Mouse (Mus musculus): Measurements from ENCODE around the gene Rpia. TPM values are rescaled to one million over a fixed set of nuclear protein-coding genes. Genes with fewer than 3 reads are reported as not detected.

Rpia gene
- polyA plus RNA-seq, 1 experiment from 2014 or later, result 3.2 TPM

- H3K36me3 ChIP-seq (ENCODE audit: control insufficient read depth, insufficient read depth, low read length), result peaks cover 63% of the 10 kb centered on the region
- no peak overlapping the region for H3K4me3 ChIP-seq (replicated peaks; ENCODE audit: low read depth, low read length)
- ATAC-seq (ENCODE audit: low FRiP score, low TSS enrichment), result no peak
Observed at GRCm38 (mm10) chr6:70774372-70774771, 17.7 kb downstream of the Rpia start.

GRCm38 (mm10) chr6:70773769-70774168 lies 18.3 kb downstream of the Rpia start:
- WGBS, result 87% methylated on average over 5 of the region's 5 CpGs
- Histone ChIP-seq H3K4me2 (ENCODE audit: low read length) (no peak overlapping the region), H3K27ac (replicated peaks; ENCODE audit: low read depth, low read length) (no peak overlapping the region), H3K9ac (replicated peaks; ENCODE audit: low read length) (no peak overlapping the region), H3K4me3 (replicated peaks; ENCODE audit: low read depth, low read length) (no peak overlapping the region), H3K36me3 (ENCODE audit: control insufficient read depth, insufficient read depth, low read length) (peaks cover 64% of the 10 kb centered on the region), H3K4me1 (ENCODE audit: control insufficient read depth, insufficient read depth, low read length) (no peaks in the 10 kb centered on the region), H3K27me3 (ENCODE audit: control insufficient read depth, insufficient read depth, low read length) (no peaks in the 10 kb centered on the region), H3K9me3 (ENCODE audit: control insufficient read depth, low read length) (no peaks in the 10 kb centered on the region)
- ATAC-seq (ENCODE audit: low FRiP score, low TSS enrichment) (no peak), DNase-seq (no peak)

More at GRCm38 (mm10) chr6:70774372-70774771, 17.7 kb downstream of the Rpia start:
- Histone ChIP-seq H3K27me3 (ENCODE audit: control insufficient read depth, insufficient read depth, low read length) (no peaks in the 10 kb centered on the region), H3K4me2 (ENCODE audit: low read length) (no peak overlapping the region), H3K9me3 (ENCODE audit: control insufficient read depth, low read length) (no peaks in the 10 kb centered on the region), H3K27ac (replicated peaks; ENCODE audit: low read depth, low read length) (no peak overlapping the region), H3K4me1 (ENCODE audit: control insufficient read depth, insufficient read depth, low read length) (no peaks in the 10 kb centered on the region), H3K9ac (replicated peaks; ENCODE audit: low read length) (no peak overlapping the region)
- WGBS, result 47% methylated on average over 2 of the region's 2 CpGs
- no peak for DNase-seq

GRCm38 (mm10) chr6:70768769-70769168 lies 23.3 kb downstream of the Rpia start:
- 34% methylated on average over 6 of the region's 6 CpGs for WGBS
- no peak overlapping the region for H3K4me3 ChIP-seq (replicated peaks; ENCODE audit: low read depth, low read length)
- H3K27me3 ChIP-seq (ENCODE audit: control insufficient read depth, insufficient read depth, low read length), result no peaks in the 10 kb centered on the region
- H3K27ac ChIP-seq (replicated peaks; ENCODE audit: low read depth, low read length), result no peak overlapping the region
- H3K9me3 ChIP-seq (ENCODE audit: control insufficient read depth, low read length), result no peaks in the 10 kb centered on the region
- no peak overlapping the region for H3K4me2 ChIP-seq (ENCODE audit: low read length)
- peak; percentile 55; the same call in 1 of the 2 replicates for ATAC-seq (ENCODE audit: low FRiP score, low TSS enrichment)
- H3K9ac ChIP-seq (replicated peaks; ENCODE audit: low read length), result no peak overlapping the region
- H3K4me1 ChIP-seq (ENCODE audit: control insufficient read depth, insufficient read depth, low read length), result no peaks in the 10 kb centered on the region
- peak; percentile 89 for DNase-seq
- H3K36me3 ChIP-seq (ENCODE audit: control insufficient read depth, insufficient read depth, low read length), result peaks cover 74% of the 10 kb centered on the region

- DNase-seq (no peak), ATAC-seq (ENCODE audit: low FRiP score, low TSS enrichment) (no peak)
- Histone ChIP-seq H3K4me3 (replicated peaks; ENCODE audit: low read depth, low read length) (no peak overlapping the region), H3K9me3 (ENCODE audit: control insufficient read depth, low read length) (no peaks in the 10 kb centered on the region), H3K36me3 (ENCODE audit: control insufficient read depth, insufficient read depth, low read length) (peaks cover 39% of the 10 kb centered on the region), H3K27me3 (ENCODE audit: control insufficient read depth, insufficient read depth, low read length) (no peaks in the 10 kb centered on the region), H3K4me2 (ENCODE audit: low read length) (no peak overlapping the region), H3K9ac (replicated peaks; ENCODE audit: low read length) (no peak overlapping the region), H3K4me1 (ENCODE audit: control insufficient read depth, insufficient read depth, low read length) (no peaks in the 10 kb centered on the region), H3K27ac (replicated peaks; ENCODE audit: low read depth, low read length) (no peak overlapping the region)
- WGBS, result 92% methylated on average over 8 of the region's 8 CpGs
Observed at GRCm38 (mm10) chr6:70765076-70765475, 27.0 kb downstream of the Rpia start.

- Histone ChIP-seq H3K9me3 (ENCODE audit: control insufficient read depth, low read length) (no peaks in the 10 kb centered on the region), H3K9ac (replicated peaks; ENCODE audit: low read length) (no peak overlapping the region), H3K27ac (replicated peaks; ENCODE audit: low read depth, low read length) (no peak overlapping the region), H3K36me3 (ENCODE audit: control insufficient read depth, insufficient read depth, low read length) (peaks cover 34% of the 10 kb centered on the region), H3K4me3 (replicated peaks; ENCODE audit: low read depth, low read length) (no peak overlapping the region), H3K27me3 (ENCODE audit: control insufficient read depth, insufficient read depth, low read length) (no peaks in the 10 kb centered on the region), H3K4me2 (ENCODE audit: low read length) (no peak overlapping the region), H3K4me1 (ENCODE audit: control insufficient read depth, insufficient read depth, low read length) (no peaks in the 10 kb centered on the region)
- DNase-seq (no peak), ATAC-seq (ENCODE audit: low FRiP score, low TSS enrichment) (no peak)
- 94% methylated on average over 5 of the region's 5 CpGs for WGBS
Observed at GRCm38 (mm10) chr6:70764551-70764950, 27.5 kb downstream of the Rpia start.

GRCm38 (mm10) chr6:70763881-70764280 lies 28.2 kb downstream of the Rpia start:
- ATAC-seq (ENCODE audit: low FRiP score, low TSS enrichment) (no peak), DNase-seq (no peak)
- WGBS, result 94% methylated on average over 4 of the region's 4 CpGs
- Histone ChIP-seq H3K4me2 (ENCODE audit: low read length) (no peak overlapping the region), H3K4me1 (ENCODE audit: control insufficient read depth, insufficient read depth, low read length) (no peaks in the 10 kb centered on the region), H3K36me3 (ENCODE audit: control insufficient read depth, insufficient read depth, low read length) (peaks cover 31% of the 10 kb centered on the region), H3K9me3 (ENCODE audit: control insufficient read depth, low read length) (no peaks in the 10 kb centered on the region), H3K9ac (replicated peaks; ENCODE audit: low read length) (no peak overlapping the region), H3K27ac (replicated peaks; ENCODE audit: low read depth, low read length) (no peak overlapping the region), H3K27me3 (ENCODE audit: control insufficient read depth, insufficient read depth, low read length) (no peaks in the 10 kb centered on the region), H3K4me3 (replicated peaks; ENCODE audit: low read depth, low read length) (no peak overlapping the region)

GRCm38 (mm10) chr6:70762659-70763058 lies 29.4 kb downstream of the Rpia start:
- H3K9me3 ChIP-seq (ENCODE audit: control insufficient read depth, low read length), result no peaks in the 10 kb centered on the region
- peaks cover 23% of the 10 kb centered on the region for H3K36me3 ChIP-seq (ENCODE audit: control insufficient read depth, insufficient read depth, low read length)
- DNase-seq (no peak), ATAC-seq (ENCODE audit: low FRiP score, low TSS enrichment) (no peak)
- WGBS, result 93% methylated on average over 6 of the region's 6 CpGs
- no peak overlapping the region for H3K27ac ChIP-seq (replicated peaks; ENCODE audit: low read depth, low read length)
- H3K4me2 ChIP-seq (ENCODE audit: low read length), result no peak overlapping the region
- H3K9ac ChIP-seq (replicated peaks; ENCODE audit: low read length), result no peak overlapping the region
- no peaks in the 10 kb centered on the region for H3K4me1 ChIP-seq (ENCODE audit: control insufficient read depth, insufficient read depth, low read length)
- no peak overlapping the region for H3K4me3 ChIP-seq (replicated peaks; ENCODE audit: low read depth, low read length)
- no peaks in the 10 kb centered on the region for H3K27me3 ChIP-seq (ENCODE audit: control insufficient read depth, insufficient read depth, low read length)

- no peak overlapping the region for H3K9ac ChIP-seq (replicated peaks; ENCODE audit: low read length)
Observed at GRCm38 (mm10) chr6:70760951-70761350, 31.1 kb downstream of the Rpia start.

GRCm38 (mm10) chr6:70754833-70755232 lies 37.2 kb downstream of the Rpia start:
- Histone ChIP-seq H3K4me1 (ENCODE audit: control insufficient read depth, insufficient read depth, low read length) (no peaks in the 10 kb centered on the region), H3K27me3 (ENCODE audit: control insufficient read depth, insufficient read depth, low read length) (no peaks in the 10 kb centered on the region), H3K9me3 (ENCODE audit: control insufficient read depth, low read length) (no peaks in the 10 kb centered on the region), H3K4me3 (replicated peaks; ENCODE audit: low read depth, low read length) (no peak overlapping the region), H3K9ac (replicated peaks; ENCODE audit: low read length) (no peak overlapping the region), H3K4me2 (ENCODE audit: low read length) (no peak overlapping the region), H3K27ac (replicated peaks; ENCODE audit: low read depth, low read length) (no peak overlapping the region), H3K36me3 (ENCODE audit: control insufficient read depth, insufficient read depth, low read length) (no peaks in the 10 kb centered on the region)
- DNase-seq (no peak), ATAC-seq (ENCODE audit: low FRiP score, low TSS enrichment) (no peak)
- 90% methylated on average over 10 of the region's 10 CpGs for WGBS

More at GRCm38 (mm10) chr6:70760951-70761350, 31.1 kb downstream of the Rpia start:
- H3K36me3 ChIP-seq (ENCODE audit: control insufficient read depth, insufficient read depth, low read length), result peaks cover 9% of the 10 kb centered on the region
- no peak overlapping the region for H3K4me3 ChIP-seq (replicated peaks; ENCODE audit: low read depth, low read length)
- H3K9me3 ChIP-seq (ENCODE audit: control insufficient read depth, low read length), result no peaks in the 10 kb centered on the region
- H3K4me1 ChIP-seq (ENCODE audit: control insufficient read depth, insufficient read depth, low read length), result no peaks in the 10 kb centered on the region
- 85% methylated on average over 4 of the region's 4 CpGs for WGBS
- no peak overlapping the region for H3K27ac ChIP-seq (replicated peaks; ENCODE audit: low read depth, low read length)
- H3K4me2 ChIP-seq (ENCODE audit: low read length), result no peak overlapping the region
- DNase-seq, result no peak
- no peak for ATAC-seq (ENCODE audit: low FRiP score, low TSS enrichment)
- H3K27me3 ChIP-seq (ENCODE audit: control insufficient read depth, insufficient read depth, low read length), result no peaks in the 10 kb centered on the region

All from midbrain, embryonic 14.5 days (tissue).